Mouse (Mus musculus) MEL (cell line): ENCODE measurements at regions not wholly inside any gene's neighbourhood (a gene's known extent, or its start where the extent isn't known, plus 50 kb on each side); places are given as distances from the start of the nearest gene placed in this dataset.

ENCODE experiments used
- DNase-seq: peaks from one replicate; pipeline ENCODE4 v3.0.0; 2011; ENCODE audit warnings: low read depth, low spot score
- H3K27ac ChIP-seq: 2 replicates; pipeline ENCODE4 v1.5.1; 2012; ENCODE audit warnings: low read depth, mild to moderate bottlenecking, control low read depth, low read length, moderate library complexity; ENCODE audit not compliant: control insufficient read depth
- H3K27me3 ChIP-seq, 2 experiments: fragments of 150-350 bp in 1 of 2; sonication (generic) in 1 of 2; 2 replicates each; pipeline ENCODE4 v1.6.1; 2012; ENCODE audit warnings: low read length in 2 of 2, mild to moderate bottlenecking in 2 of 2, improper control_type of control experiment in 1 of 2, moderate library complexity in 1 of 2; ENCODE audit not compliant: insufficient read depth in 2 of 2, control insufficient read depth in 1 of 2
- H3K36me3 ChIP-seq, 2 experiments: 2 replicates each; pipeline ENCODE4 v1.6.1; 2012 to 2014; ENCODE audit warnings: low read length in 2 of 2, improper control_type of control experiment in 1 of 2, inconsistent platforms in 1 of 2, mild to moderate bottlenecking in 1 of 2; ENCODE audit not compliant: insufficient read depth in 2 of 2, control insufficient read depth in 1 of 2
- H3K4me1 ChIP-seq, 2 experiments: fragments of 150-350 bp in 1 of 2; sonication (generic) in 1 of 2; 2 replicates each; pipeline ENCODE4 v1.6.1; 2012; ENCODE audit warnings: low read length in 2 of 2, improper control_type of control experiment in 1 of 2, mild to moderate bottlenecking in 1 of 2; ENCODE audit not compliant: insufficient read depth in 2 of 2, control insufficient read depth in 1 of 2
- H3K4me3 ChIP-seq, 2 experiments: fragments of 150-350 bp in 1 of 2; sonication (generic) in 1 of 2; 2 replicates each; pipeline ENCODE4 v1.5.1; 2012; ENCODE audit warnings: low read depth in 2 of 2, low read length in 2 of 2, mild to moderate bottlenecking in 2 of 2, moderate library complexity in 2 of 2, control low read depth in 1 of 2, improper control_type of control experiment in 1 of 2; ENCODE audit not compliant: control insufficient read depth in 1 of 2, insufficient read depth in 1 of 2
- H3K79me2 ChIP-seq: 2 replicates; pipeline ENCODE4 v1.6.1; 2012; ENCODE audit warnings: mild to moderate bottlenecking, low read length, moderate library complexity; ENCODE audit not compliant: control insufficient read depth, poor library complexity, insufficient read depth
- H3K9ac ChIP-seq: 2 replicates; pipeline ENCODE4 v1.6.1; 2012; ENCODE audit warnings: low read depth, mild to moderate bottlenecking, control low read depth, low read length, moderate library complexity; ENCODE audit not compliant: control insufficient read depth, poor library complexity, severe bottlenecking
- H3K9me3 ChIP-seq: fragments of 150-350 bp; sonication (generic); replicated peaks from 2 replicates; pipeline ENCODE4 v1.6.1; 2012; ENCODE audit warnings: mild to moderate bottlenecking, low read length, improper control_type of control experiment, moderate library complexity; ENCODE audit not compliant: insufficient read depth
- CHD1 ChIP-seq: IDR thresholded peaks from 2 replicates; pipeline ENCODE4 v1.6.1; 2012; ENCODE audit warnings: low read depth, mild to moderate bottlenecking, inconsistent platforms, low read length, improper control_type of control experiment
- CHD2 ChIP-seq: IDR thresholded peaks from 2 replicates; pipeline ENCODE4 v1.6.1; 2011; ENCODE audit warnings: low read length, improper control_type of control experiment
- CTCF ChIP-seq, 3 experiments: IDR thresholded peaks in 2 of 3; conservative IDR thresholded peaks in 1 of 3; 2 replicates each; pipeline ENCODE4 v1.5.1; 2011 to 2012; ENCODE audit warnings: low read length in 3 of 3, low read depth in 2 of 3, mild to moderate bottlenecking in 2 of 3, improper control_type of control experiment in 1 of 3, inconsistent platforms in 1 of 3, mixed read lengths in 1 of 3, moderate library complexity in 1 of 3; ENCODE audit not compliant: control insufficient read depth in 1 of 3, insufficient read depth in 1 of 3, poor library complexity in 1 of 3, severe bottlenecking in 1 of 3
- E2F4 ChIP-seq: IDR thresholded peaks from 2 replicates; pipeline ENCODE4 v1.6.1; 2011; ENCODE audit warnings: low read depth, low read length, improper control_type of control experiment, borderline replicate concordance
- ELF1 ChIP-seq: IDR thresholded peaks from 2 replicates; pipeline ENCODE4 v1.6.1; 2014; ENCODE audit warnings: low read depth, mild to moderate bottlenecking, inconsistent platforms, low read length, improper control_type of control experiment, moderate library complexity
- GABPA ChIP-seq: IDR thresholded peaks from 2 replicates; pipeline ENCODE4 v1.6.1; 2012; ENCODE audit warnings: low read depth, mild to moderate bottlenecking, inconsistent platforms, low read length, improper control_type of control experiment, moderate library complexity
- GATA1 ChIP-seq: IDR thresholded peaks from 2 replicates; pipeline ENCODE4 v1.6.1; 2011; ENCODE audit warnings: low read depth, low read length, improper control_type of control experiment
- HCFC1 ChIP-seq: IDR thresholded peaks from 2 replicates; pipeline ENCODE4 v1.6.1; 2012; ENCODE audit warnings: low read depth, mild to moderate bottlenecking, inconsistent platforms, low read length, improper control_type of control experiment, moderate library complexity
- JUND ChIP-seq: IDR thresholded peaks from 2 replicates; pipeline ENCODE4 v1.6.1; 2011; ENCODE audit warnings: low read depth, mild to moderate bottlenecking, improper control_type of control experiment, low read length
- KAT2A ChIP-seq: conservative IDR thresholded peaks from 2 replicates; pipeline ENCODE4 v1.6.1; 2012; ENCODE audit warnings: low read depth, low read length, improper control_type of control experiment, inconsistent platforms
- MAFK ChIP-seq: IDR thresholded peaks from 2 replicates; pipeline ENCODE4 v1.6.1; 2011; ENCODE audit warnings: low read depth, mild to moderate bottlenecking, low read length, improper control_type of control experiment, borderline replicate concordance
- MAZ ChIP-seq: IDR thresholded peaks from 2 replicates; pipeline ENCODE4 v1.6.1; 2012; ENCODE audit warnings: low read depth, mild to moderate bottlenecking, inconsistent platforms, low read length, improper control_type of control experiment
- MXI1 ChIP-seq: IDR thresholded peaks from 2 replicates; pipeline ENCODE4 v1.6.1; 2011; ENCODE audit warnings: mild to moderate bottlenecking, low read depth, low read length, improper control_type of control experiment
- MYB ChIP-seq: IDR thresholded peaks from 2 replicates; pipeline ENCODE4 v1.6.1; 2011; ENCODE audit warnings: mild to moderate bottlenecking, low read depth, low read length, improper control_type of control experiment
- MYC ChIP-seq: IDR thresholded peaks from 2 replicates; pipeline ENCODE4 v1.6.1; 2011; ENCODE audit warnings: low read depth, mild to moderate bottlenecking, low read length, improper control_type of control experiment, moderate library complexity
- NELFE ChIP-seq: IDR thresholded peaks from 2 replicates; pipeline ENCODE4 v1.6.1; 2011; ENCODE audit warnings: low read depth, low read length, improper control_type of control experiment
- NRF1 ChIP-seq: IDR thresholded peaks from 2 replicates; pipeline ENCODE4 v1.6.1; 2014; ENCODE audit warnings: low read depth, mild to moderate bottlenecking, inconsistent platforms, low read length, improper control_type of control experiment, moderate library complexity; ENCODE audit not compliant: poor library complexity, insufficient read depth, severe bottlenecking
- POLR2A ChIP-seq, 2 experiments: IDR thresholded peaks; 2 replicates each; pipeline ENCODE4 v1.6.1; 2011 to 2012; ENCODE audit warnings: low read length in 2 of 2, mild to moderate bottlenecking in 2 of 2, control low read depth in 1 of 2, improper control_type of control experiment in 1 of 2, low read depth in 1 of 2, moderate library complexity in 1 of 2; ENCODE audit not compliant: control insufficient read depth in 1 of 2, insufficient read depth in 1 of 2, poor library complexity in 1 of 2
- POLR2AphosphoS2 ChIP-seq: IDR thresholded peaks from 2 replicates; pipeline ENCODE4 v1.6.1; 2011; ENCODE audit warnings: low read length, improper control_type of control experiment
- RCOR1 ChIP-seq: IDR thresholded peaks from 2 replicates; pipeline ENCODE4 v1.6.1; 2012; ENCODE audit warnings: low read depth, mild to moderate bottlenecking, inconsistent platforms, low read length, improper control_type of control experiment
- SIN3A ChIP-seq: IDR thresholded peaks from 2 replicates; pipeline ENCODE4 v1.6.1; 2012; ENCODE audit warnings: low read length, improper control_type of control experiment, inconsistent platforms
- TBP ChIP-seq: IDR thresholded peaks from 2 replicates; pipeline ENCODE4 v1.8.0; 2011; ENCODE audit warnings: low read depth, low read length, improper control_type of control experiment
- TCF12 ChIP-seq: IDR thresholded peaks from 2 replicates; pipeline ENCODE4 v1.6.1; 2014; ENCODE audit warnings: low read depth, mild to moderate bottlenecking, inconsistent platforms, low read length, improper control_type of control experiment, moderate library complexity
- USF1 ChIP-seq: IDR thresholded peaks from 2 replicates; pipeline ENCODE4 v1.6.1; 2014; ENCODE audit warnings: low read depth, mild to moderate bottlenecking, inconsistent platforms, low read length, improper control_type of control experiment, moderate library complexity
- USF2 ChIP-seq, 2 experiments: IDR thresholded peaks; 2 replicates each; pipeline ENCODE4 v1.6.1; 2011 to 2012; ENCODE audit warnings: improper control_type of control experiment in 2 of 2, low read length in 2 of 2, borderline replicate concordance in 1 of 2, inconsistent platforms in 1 of 2, low read depth in 1 of 2, mild to moderate bottlenecking in 1 of 2; ENCODE audit not compliant: insufficient read depth in 1 of 2
- ZC3H11A ChIP-seq: IDR thresholded peaks from 2 replicates; pipeline ENCODE4 v1.6.1; 2012; ENCODE audit warnings: low read depth, mild to moderate bottlenecking, inconsistent platforms, low read length, improper control_type of control experiment
- ZKSCAN1 ChIP-seq: IDR thresholded peaks from 2 replicates; pipeline ENCODE4 v1.6.1; 2012; ENCODE audit warnings: low read depth, mild to moderate bottlenecking, inconsistent platforms, low read length, improper control_type of control experiment, moderate library complexity
- ZMIZ1 ChIP-seq: IDR thresholded peaks from 2 replicates; pipeline ENCODE4 v1.6.1; 2012; ENCODE audit warnings: low read depth, mild to moderate bottlenecking, inconsistent platforms, low read length, improper control_type of control experiment, moderate library complexity

GRCm38 (mm10) chr15:17889309-17889708 lies 929.4 kb upstream of the Cdh10 start:
- Histone ChIP-seq H3K4me3 (no peak overlapping the region), H3K36me3 (no peaks in the 10 kb centered on the region), H3K27ac (no peak overlapping the region), H3K4me1 (no peaks in the 10 kb centered on the region), H3K9ac (no peak overlapping the region), H3K9me3 (no peaks in the 10 kb centered on the region), H3K27me3 (no peaks in the 10 kb centered on the region), H3K79me2 (no peaks in the 10 kb centered on the region)
- no peak for DNase-seq
- TF ChIP-seq POLR2A (IDR thresholded peaks at IDR 0.05; ENCODE audit: control insufficient read depth in 1 of 2, insufficient read depth in 1 of 2, low read depth in 1 of 2, low read length in 2 of 2, poor library complexity in 1 of 2) (no peak), MXI1 (no peak), NELFE (no peak), JUND (no peak), MAZ (no peak), TCF12 (no peak), TBP (no peak), POLR2AphosphoS2 (no peak), ZMIZ1 (no peak), GABPA (no peak), USF1 (no peak)

GRCm38 (mm10) chr15:17900026-17900425 lies 918.7 kb upstream of the Cdh10 start:
- no peaks in the 10 kb centered on the region for H3K9me3 ChIP-seq
- no peak overlapping the region for H3K4me3 ChIP-seq
- H3K27me3 ChIP-seq = no peaks in the 10 kb centered on the region
- peak; percentile 81 for TF ChIP-seq MAFK
- no peak for TF ChIP-seq CHD2
- TF ChIP-seq USF2 (IDR thresholded peaks at IDR 0.05; ENCODE audit: borderline replicate concordance in 1 of 2, insufficient read depth in 1 of 2, low read depth in 1 of 2, low read length in 2 of 2) = no peak
- no peak for TF ChIP-seq MXI1
- TF ChIP-seq GATA1 = no peak
- H3K79me2 ChIP-seq = no peaks in the 10 kb centered on the region
- H3K4me1 ChIP-seq = no peaks in the 10 kb centered on the region
- no peaks in the 10 kb centered on the region for H3K36me3 ChIP-seq
- no peak for DNase-seq
- H3K9ac ChIP-seq = no peak overlapping the region
- H3K27ac ChIP-seq = no peak overlapping the region

- H3K4me1 ChIP-seq = no peaks in the 10 kb centered on the region
- H3K9me3 ChIP-seq = no peaks in the 10 kb centered on the region
- H3K36me3 ChIP-seq = no peaks in the 10 kb centered on the region
- H3K79me2 ChIP-seq = no peaks in the 10 kb centered on the region
- no peaks in the 10 kb centered on the region for H3K27me3 ChIP-seq
- no peak overlapping the region for H3K27ac ChIP-seq
- H3K4me3 ChIP-seq = no peak overlapping the region
- no peak overlapping the region for H3K9ac ChIP-seq
- DNase-seq = no peak
- TF ChIP-seq CTCF (IDR thresholded peaks at IDR 0.05 in 2 of 3, conservative IDR thresholded peaks at IDR 0.05 in 1 of 3; ENCODE audit: control insufficient read depth in 1 of 3, insufficient read depth in 1 of 3, low read depth in 2 of 3, low read length in 3 of 3, poor library complexity in 1 of 3, severe bottlenecking in 1 of 3) (no peak), ZMIZ1 (no peak), SIN3A (no peak), RCOR1 (no peak), ZC3H11A (no peak), USF1 (no peak), ZKSCAN1 (no peak), TBP (no peak), E2F4 (no peak), MYB (no peak), ELF1 (no peak), HCFC1 (no peak), KAT2A (no peak), MYC (no peak), GABPA (no peak), NRF1 (no peak), CHD1 (no peak)
These were observed 906.5 kb upstream of the Cdh10 start for GRCm38 (mm10) chr15:17912241-17912640.
